Mouse (Mus musculus) cortical plate, adult 2 months (tissue): ENCODE measurements around the gene Olfr1415.

Source experiments
- CTCF ChIP-seq: fragments of 200-500 bp; IDR thresholded peaks from 2 replicates; pipeline ENCODE4 v1.5.1; 2011; ENCODE audit warnings: mild to moderate bottlenecking, control low read depth, low read length; ENCODE audit not compliant: insufficient read depth; ENCODE audit errors: extremely low read depth
- POLR2A ChIP-seq: fragments of 200-500 bp; IDR thresholded peaks from 2 replicates; pipeline ENCODE4 v1.6.1; 2011; ENCODE audit warnings: mild to moderate bottlenecking, low read length, control low read depth; ENCODE audit not compliant: insufficient read depth; ENCODE audit errors: extremely low read depth

DNA sequence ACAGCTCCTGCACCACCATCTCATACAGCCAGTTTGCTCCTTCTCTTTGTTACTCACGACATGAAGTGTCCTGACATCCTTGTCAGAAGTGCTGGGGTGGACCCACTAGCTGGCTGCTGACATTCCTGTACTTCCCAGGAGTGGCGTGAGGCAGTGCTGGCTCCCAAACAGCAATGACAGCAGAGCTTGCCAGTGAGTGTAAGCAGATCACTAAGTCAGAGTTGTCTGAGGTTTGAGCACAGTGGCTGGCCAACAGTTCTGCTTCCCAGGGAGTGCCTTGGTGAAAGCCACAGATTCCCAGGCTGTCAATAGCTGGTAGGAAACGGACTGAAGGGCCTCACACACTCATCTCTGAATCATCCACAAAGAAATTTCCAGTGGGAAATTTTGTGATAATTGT is 47.6 kb downstream of the Olfr1415 start:
- TF ChIP-seq CTCF (no peak), POLR2A (no peak)
